ENCODE assay signal across 8 mouse cellular contexts in the genomic region with DNA sequence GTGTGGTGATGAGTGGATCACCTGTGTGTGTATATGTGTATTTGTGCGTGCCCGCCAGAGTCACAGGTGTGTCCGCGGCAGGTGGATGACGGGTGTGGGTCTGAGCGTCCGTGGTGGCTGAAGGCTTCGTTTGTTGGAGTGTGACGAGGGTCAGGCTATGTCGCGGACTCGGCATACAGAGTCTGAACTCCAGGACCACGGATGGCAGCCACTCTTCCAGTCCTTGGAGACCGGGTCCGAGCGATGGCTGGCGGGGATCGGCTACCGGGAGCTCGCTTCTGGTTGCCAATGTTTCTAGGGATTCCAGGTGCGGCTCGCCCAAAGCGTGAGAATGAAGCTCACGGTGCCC. TPM values are rescaled to one million over a fixed set of nuclear protein-coding genes. Genes with fewer than 3 reads are reported as not detected.
A peak's percentile ranks its signal among the peaks of the same experiment; 100 is the strongest.
DNase-seq lines count a peak whose midpoint lies in the region; ATAC-seq and TF ChIP-seq lines count a peak whose summit lies in the region.

No protein-coding gene starts in this region.

- H3K36me3 ChIP-seq in hindbrain, embryonic 12.5 days: no peaks in the 10 kb centered on the region
- H3K36me3 ChIP-seq in midbrain, embryonic 13.5 days: no peaks in the 10 kb centered on the region

- peak overlapping the region; percentile 77 for H3K27ac ChIP-seq in layer of hippocampus, adult 2 months
- H3K27ac ChIP-seq in hindbrain, embryonic 12.5 days: no peak overlapping the region
- no peak overlapping the region for H3K27ac ChIP-seq in midbrain, embryonic 13.5 days

- H3K27me3 ChIP-seq in hindbrain, embryonic 12.5 days: peaks cover 44% of the 10 kb centered on the region
- H3K27me3 ChIP-seq in midbrain, embryonic 13.5 days: peaks cover 40% of the 10 kb centered on the region

- H3K4me1 ChIP-seq in hindbrain, embryonic 12.5 days: peaks cover 19% of the 10 kb centered on the region
- peaks cover 23% of the 10 kb centered on the region for H3K4me1 ChIP-seq in midbrain, embryonic 13.5 days (replicated peaks)

- WGBS in hindbrain, embryonic 12.5 days: 2% methylated on average over 24 of the region's 24 CpGs
- WGBS in midbrain, embryonic 13.5 days: under 1% methylated on average over 24 of the region's 24 CpGs

- TF ChIP-seq CTCF in layer of hippocampus, adult 2 months (conservative IDR thresholded peaks at IDR 0.05): no peak

- no peak for DNase-seq in layer of hippocampus, adult 2 months (ENCODE audit: low spot score in 2 of 2)
- no peak for DNase-seq in layer of hippocampus, adult 11-12 months (ENCODE audit: low spot score)
- DNase-seq in adrenal gland, adult (ENCODE audit: inconsistent age in 2 of 2, low spot score in 1 of 2): no peak
- no peak for DNase-seq in kidney, postnatal 14 days

- ATAC-seq in common myeloid progenitor, adult 5-6 weeks (replicated peaks; ENCODE audit: low read depth, poor library complexity, severe bottlenecking): 0 out of 2 replicates have a peak, but pooled peaks have one; percentile 1
- peak; percentile 18 for ATAC-seq in hindbrain, embryonic 12.5 days (ENCODE audit: low FRiP score)
- ATAC-seq in midbrain, embryonic 13.5 days: no peak; the same call in 1 of the 2 replicates
- ATAC-seq in erythroid progenitor cell, adult 5-6 weeks (replicated peaks; ENCODE audit: low FRiP score, poor library complexity, severe bottlenecking): no peak

- peak overlapping the region; percentile 58 for H3K9ac ChIP-seq in hindbrain, embryonic 12.5 days
- H3K9ac ChIP-seq in midbrain, embryonic 13.5 days (replicated peaks): peak overlapping the region; percentile 73

- peak overlapping the region; percentile 74 for H3K4me2 ChIP-seq in hindbrain, embryonic 12.5 days (replicated peaks)
- H3K4me2 ChIP-seq in midbrain, embryonic 13.5 days (replicated peaks): peak overlapping the region; percentile 70

- H3K4me3 ChIP-seq in layer of hippocampus, adult 2 months: peak overlapping the region; percentile 60
- peak overlapping the region; percentile 44 for H3K4me3 ChIP-seq in hindbrain, embryonic 12.5 days
- peak overlapping the region; percentile 49 for H3K4me3 ChIP-seq in midbrain, embryonic 13.5 days (replicated peaks)

- H3K9me3 ChIP-seq in hindbrain, embryonic 12.5 days (replicated peaks): no peaks in the 10 kb centered on the region
- H3K9me3 ChIP-seq in midbrain, embryonic 13.5 days: no peaks in the 10 kb centered on the region

RNA-seq across cellular contexts. Expression of gene Cdkn1a, which starts 3.2 kb away (rescaled TPM):
- total RNA-seq in layer of hippocampus, adult 2 months (2021): 10 to 100 TPM in 1 of 2 experiments, 1 to 10 TPM in 1; 8.2 to 14.5 TPM
- total RNA-seq in common myeloid progenitor, adult 5-6 weeks (2017): 3.7 and 7.9 TPM in 2 replicates
- polyA plus RNA-seq in hindbrain, embryonic 12.5 days (2016; fragmentation: Nextera tagmentation; extraction: Ambion mirVana): 39.0 and 43.6 TPM in 2 replicates
- polyA plus RNA-seq in midbrain, embryonic 13.5 days (2015; fragmentation: Nextera tagmentation; extraction: Ambion mirVana): 47.1 and 47.4 TPM in 2 replicates
- 0.84 and 2.5 TPM in 2 replicates for total RNA-seq in erythroid progenitor cell, adult 5-6 weeks (2015; ENCODE audit: low replicate concordance)
- 2.3 TPM in 1 of 2 replicates, not detected in the other for total RNA-seq in erythroid progenitor cell, adult 5-6 weeks (2017; ENCODE audit: low replicate concordance)

RNA-seq across cellular contexts. Expression of gene Rab44, which starts 20.0 kb away (rescaled TPM):
- total RNA-seq in layer of hippocampus, adult 2 months (2021): under 1 TPM in 1 of 2 experiments, not detected in 1; 0.17 TPM
- total RNA-seq in common myeloid progenitor, adult 5-6 weeks (2017): 147 and 213 TPM in 2 replicates
- polyA plus RNA-seq in hindbrain, embryonic 12.5 days (2016; fragmentation: Nextera tagmentation; extraction: Ambion mirVana): 0.34 and 1.1 TPM in 2 replicates
- polyA plus RNA-seq in midbrain, embryonic 13.5 days (2015; fragmentation: Nextera tagmentation; extraction: Ambion mirVana): not detected in 2 replicates
- total RNA-seq in erythroid progenitor cell, adult 5-6 weeks (2015; ENCODE audit: low replicate concordance): 15.9 and 22.7 TPM in 2 replicates
- 22.2 and 28.0 TPM in 2 replicates for total RNA-seq in erythroid progenitor cell, adult 5-6 weeks (2017; ENCODE audit: low replicate concordance)

Comparison
In these comparisons a context has a peak if more than half of its experiments do, and no peak if none do; other contexts are left out.
1. ATAC-seq: peak in common myeloid progenitor, adult 5-6 weeks (single experiment) and hindbrain, embryonic 12.5 days (single experiment); none in midbrain, embryonic 13.5 days (single experiment) and erythroid progenitor cell, adult 5-6 weeks (single experiment).
2. RNA of gene Rab44, which starts 20.0 kb away (total RNA-seq): 147 to 213 TPM in common myeloid progenitor, adult 5-6 weeks and 15.9 to 28.0 TPM in erythroid progenitor cell, adult 5-6 weeks; 0.17 TPM in layer of hippocampus, adult 2 months; every median in the first group is over 10 times any median in the second.
3. Peak in every context shown above with its lines, with median percentiles within 50 percentile points of each other: H3K4me3 ChIP-seq.